Mouse (Mus musculus) liver, embryonic 14.5 days (tissue): ENCODE data around the gene Psmb2.

Experiments
- CTCF ChIP-seq: IDR thresholded peaks from 2 replicates; pipeline ENCODE4 v1.5.1; 2016; ENCODE audit warnings: antibody characterized with exemption, low read depth, control low read depth
- EP300 ChIP-seq: IDR thresholded peaks from 2 replicates; pipeline ENCODE4 v1.6.1; 2016; ENCODE audit warnings: antibody characterized with exemption, low read depth

GRCm38 (mm10) chr4:126746194-126746840 lies 68.9 kb downstream of the Psmb2 start:
- TF ChIP-seq CTCF: no peak
- TF ChIP-seq EP300: no peak
